Mouse (Mus musculus): Measurements from ENCODE around the gene Hist1h2bf. TPM values are rescaled to one million over a fixed set of nuclear protein-coding genes. Genes with fewer than 3 reads are reported as not detected.
A peak's percentile ranks its signal among the peaks of the same experiment; 100 is the strongest.
"Not testable (repeated sequence)": the region's sequence is repeated elsewhere in the genome, so short reads cannot be mapped to it uniquely, and the experiment has no call there.

The Hist1h2bf gene
- polyA plus RNA-seq (2015; fragmentation: Nextera tagmentation; extraction: Ambion mirVana): 3.3 and 4.5 TPM in 2 replicates

- peak within 1 kb of the TSS; percentile 85 for H3K27ac ChIP-seq
- H3K9me3 ChIP-seq, H3K36me3 ChIP-seq, H3K27me3 ChIP-seq: not testable (repeated sequence)
- WGBS: under 1% methylated on average over 34 of the region's 42 CpGs
- H3K4me2 ChIP-seq (replicated peaks): peak within 1 kb of the TSS; percentile 75
- ATAC-seq: peak; percentile 91
- H3K4me3 ChIP-seq (replicated peaks): peak within 1 kb of the TSS; percentile 46
- peaks cover 45% of the 10 kb centered on the region for H3K4me1 ChIP-seq (replicated peaks)
- peak within 1 kb of the TSS; percentile 59 for H3K9ac ChIP-seq (replicated peaks)
Measured at GRCm38 (mm10) chr13:23573898-23574524, at the start of gene Hist1h2bf, which contains the start of gene Hist1h2ad. Hist1h2bf (minus strand) TSS chr13:23574196. Hist1h2ad (plus strand) TSS chr13:23574381.

- H3K9me3 ChIP-seq: no peaks in the 10 kb centered on the region
- peaks cover 28% of the 10 kb centered on the region for H3K4me1 ChIP-seq (replicated peaks)
- peaks cover 3% of the 10 kb centered on the region; the same call in 1 of the 2 replicates for H3K27me3 ChIP-seq
- peak overlapping the region; percentile 71 for H3K4me3 ChIP-seq (replicated peaks)
- H3K36me3 ChIP-seq: no peaks in the 10 kb centered on the region
- no peak for ATAC-seq
- H3K27ac ChIP-seq: peak overlapping the region; percentile 96
- WGBS: 29% methylated on average over 7 of the region's 7 CpGs
- H3K9ac ChIP-seq (replicated peaks): peak overlapping the region; percentile 89
- peak overlapping the region; percentile 98 for H3K4me2 ChIP-seq (replicated peaks)
Measured at GRCm38 (mm10) chr13:23622861-23623450, 49.0 kb upstream of the Hist1h2bf start.

DNA sequence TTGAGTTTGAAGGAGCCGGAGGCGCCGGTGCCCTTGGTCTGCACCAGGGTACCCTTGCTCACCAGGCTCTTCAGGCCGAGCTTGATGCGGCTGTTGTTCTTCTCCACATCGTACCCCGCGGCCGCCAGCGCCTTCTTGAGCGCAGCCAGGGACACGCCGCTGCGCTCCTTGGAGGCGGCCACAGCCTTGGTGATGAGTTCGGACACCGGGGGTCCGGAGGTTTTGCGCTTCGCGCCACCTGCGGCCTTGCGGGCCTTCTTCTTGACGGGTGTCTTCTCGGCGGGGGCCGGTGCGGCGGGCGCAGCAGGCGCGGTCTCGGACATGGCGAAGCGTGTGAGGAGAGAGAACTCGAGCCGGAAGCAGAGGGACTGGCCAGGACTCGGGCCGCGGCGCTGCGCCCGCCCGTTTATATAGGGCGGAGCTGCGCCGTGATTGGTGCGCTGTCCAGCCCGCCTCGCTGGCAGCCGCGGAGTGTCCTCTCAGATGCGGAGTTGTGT lies 48.2 kb upstream of the Hist1h2bf start, which contains the start of gene Hist1h1e:
Hist1h1e (minus strand) TSS at position 384 of the 497 bp plus-strand sequence.
- Histone ChIP-seq H3K4me3 (replicated peaks) (peak within 1 kb of the TSS; percentile 71), H3K9ac (replicated peaks) (peak within 1 kb of the TSS; percentile 89), H3K27ac (peak within 1 kb of the TSS; percentile 96), H3K4me1 (replicated peaks) (peaks cover 28% of the 10 kb centered on the region), H3K4me2 (replicated peaks) (peak within 1 kb of the TSS; percentile 98)
- H3K9me3 ChIP-seq, H3K27me3 ChIP-seq, H3K36me3 ChIP-seq: not testable (repeated sequence)
- peak; percentile 96 for ATAC-seq
- WGBS: under 1% methylated on average over 53 of the region's 53 CpGs

DNA sequence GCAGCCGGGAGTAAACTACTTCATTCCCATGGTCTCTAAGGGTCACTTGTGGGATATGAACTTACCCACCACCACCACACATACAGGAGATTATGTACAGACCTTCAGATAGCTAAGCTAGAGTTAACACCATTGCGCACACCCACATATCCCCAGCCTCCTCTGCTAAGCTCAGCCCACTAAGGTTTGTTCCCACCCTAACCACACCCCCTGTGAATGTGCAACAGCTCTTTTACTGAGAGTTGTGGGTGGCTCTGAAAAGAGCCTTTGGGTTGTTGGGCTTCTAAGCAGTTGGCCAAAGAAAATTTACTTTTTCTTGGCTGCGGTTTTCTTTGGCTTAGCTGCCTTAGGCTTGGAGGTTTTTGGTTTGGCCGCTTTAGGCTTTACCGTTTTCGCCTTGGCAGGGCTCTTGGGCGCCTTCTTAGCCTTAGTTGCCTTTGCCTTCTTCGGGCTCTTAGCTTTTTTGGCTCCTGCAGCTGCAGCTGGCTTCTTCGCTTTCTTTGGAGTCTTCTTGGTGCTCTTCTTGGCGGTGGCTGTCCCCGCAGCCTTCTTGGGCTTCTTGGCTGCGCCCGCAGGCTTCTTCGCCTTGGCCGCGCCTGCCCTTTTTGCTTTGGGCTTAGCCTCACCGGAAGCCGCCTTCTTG lies 47.7 kb upstream of the Hist1h2bf start:
- peak; percentile 85 for ATAC-seq
- Histone ChIP-seq H3K9ac (replicated peaks) (peak overlapping the region; percentile 89), H3K4me3 (replicated peaks) (peak overlapping the region; percentile 71), H3K9me3 (no peaks in the 10 kb centered on the region), H3K4me2 (replicated peaks) (peak overlapping the region; percentile 98), H3K27me3 (peaks cover 2% of the 10 kb centered on the region; the same call in 1 of the 2 replicates), H3K4me1 (replicated peaks) (peaks cover 28% of the 10 kb centered on the region), H3K36me3 (no peaks in the 10 kb centered on the region), H3K27ac (peak overlapping the region; percentile 96)
- WGBS: under 1% methylated on average over 18 of the region's 18 CpGs

DNA sequence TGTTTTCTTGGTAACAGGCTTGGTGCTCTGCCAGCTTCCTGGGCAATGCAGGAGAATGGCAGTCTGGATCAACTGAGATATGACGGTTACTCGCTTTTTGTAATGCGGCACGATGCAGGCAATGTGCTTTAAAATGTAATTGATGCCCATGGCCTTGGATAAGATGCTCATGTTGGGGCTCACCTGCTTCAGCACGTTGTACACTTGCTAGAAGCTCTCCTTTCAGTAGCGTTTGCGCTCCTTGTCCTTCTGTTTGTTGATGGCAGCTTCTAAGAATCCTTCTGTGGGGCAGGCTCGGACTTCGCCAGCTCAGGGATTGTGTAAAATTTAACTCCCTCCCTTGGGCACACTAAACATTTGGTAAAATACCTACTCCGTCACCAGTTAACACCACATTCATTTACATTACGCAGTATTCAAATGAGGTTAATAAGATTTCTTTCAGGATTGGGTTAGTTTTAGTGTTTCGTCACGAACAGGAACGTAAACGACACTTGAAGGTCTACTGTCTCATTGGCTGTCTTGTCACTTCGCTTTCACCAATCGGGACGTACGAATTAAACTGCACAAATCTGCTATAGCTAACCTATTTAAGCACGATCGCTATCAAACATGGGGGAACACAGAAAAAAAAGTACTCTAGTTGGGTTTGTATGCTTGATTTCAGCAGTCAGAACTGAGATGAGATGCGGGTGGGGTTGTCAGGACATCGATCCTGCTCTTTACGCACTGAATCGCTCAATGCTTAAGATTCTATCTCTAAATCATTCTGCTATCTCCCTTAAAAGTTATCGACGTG lies 46.9 kb upstream of the Hist1h2bf start, which contains the start of gene Hist1h2be:
Hist1h2be (minus strand) TSS at position 392 of the 799 bp plus-strand sequence.
- Histone ChIP-seq H3K9me3 (no peaks in the 10 kb centered on the region), H3K27ac (peak within 1 kb of the TSS; percentile 96), H3K4me2 (replicated peaks) (peak within 1 kb of the TSS; percentile 98), H3K4me3 (replicated peaks) (peak within 1 kb of the TSS; percentile 71), H3K36me3 (no peaks in the 10 kb centered on the region), H3K27me3 (no peaks in the 10 kb centered on the region), H3K4me1 (replicated peaks) (peaks cover 28% of the 10 kb centered on the region), H3K9ac (replicated peaks) (peak within 1 kb of the TSS; percentile 89)
- WGBS: under 1% methylated on average over 27 of the region's 27 CpGs
- ATAC-seq: peak; percentile 87

DNA sequence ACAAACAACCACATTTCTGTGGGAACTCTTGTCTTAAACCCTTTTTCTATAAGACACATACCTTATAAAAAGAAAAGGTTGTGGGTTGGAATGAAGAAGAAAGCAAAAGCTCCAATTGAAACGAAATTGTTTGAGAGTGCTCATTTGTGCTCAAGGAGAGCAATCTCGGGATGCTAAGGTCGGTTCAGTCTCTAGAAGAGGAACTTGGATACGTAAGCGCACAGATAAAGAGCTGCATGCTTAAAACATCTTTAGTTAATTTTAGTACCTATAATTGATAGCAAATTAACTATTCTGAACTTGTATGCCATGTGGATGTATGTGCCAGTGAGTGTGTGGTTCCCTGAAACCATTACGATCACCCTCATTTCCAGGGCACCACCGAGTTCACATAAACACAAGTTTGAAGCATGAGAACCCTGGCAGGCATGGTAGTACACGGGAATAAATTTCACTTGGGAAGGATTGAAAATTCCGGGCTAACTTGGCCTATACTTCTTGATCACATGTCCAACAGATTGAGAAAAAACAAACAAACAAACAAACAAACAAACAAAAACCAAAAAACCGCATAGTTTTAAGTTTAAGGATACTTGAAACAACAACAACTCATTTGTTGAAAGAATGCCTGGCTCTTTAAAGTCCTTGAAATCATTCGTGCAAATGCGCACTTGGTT lies 46.2 kb upstream of the Hist1h2bf start:
- Histone ChIP-seq H3K9me3 (no peaks in the 10 kb centered on the region), H3K27me3 (no peaks in the 10 kb centered on the region), H3K36me3 (no peaks in the 10 kb centered on the region), H3K4me2 (replicated peaks) (peak overlapping the region; percentile 98), H3K9ac (replicated peaks) (peak overlapping the region; percentile 69), H3K4me1 (replicated peaks) (peaks cover 28% of the 10 kb centered on the region), H3K27ac (peak overlapping the region; percentile 96), H3K4me3 (replicated peaks) (peak overlapping the region; percentile 71)
- ATAC-seq: no peak
- 54% methylated on average over 12 of the region's 12 CpGs for WGBS

DNA sequence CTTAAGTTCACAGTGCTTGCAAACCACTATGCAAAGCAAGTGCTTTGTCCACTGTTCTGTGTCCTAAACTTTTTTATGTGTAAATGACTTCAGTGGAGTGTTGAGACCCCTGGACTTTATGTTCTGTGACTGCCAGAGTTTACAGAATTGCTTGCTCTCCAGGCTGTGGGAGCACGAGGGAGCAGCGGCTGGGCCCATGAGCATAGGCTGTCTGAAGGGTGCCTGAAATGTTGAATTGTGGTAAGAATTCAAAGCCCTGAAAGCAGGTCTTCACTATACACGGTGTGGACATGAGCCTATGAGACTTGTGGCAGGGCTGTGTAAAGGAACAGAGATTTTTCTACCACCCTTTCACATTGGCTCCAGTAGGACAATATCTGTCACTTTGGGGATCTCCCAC lies 37.6 kb upstream of the Hist1h2bf start:
- ATAC-seq: no peak
- Histone ChIP-seq H3K36me3 (no peaks in the 10 kb centered on the region), H3K27ac (no peak overlapping the region)

GRCm38 (mm10) chr13:23610393-23610792 lies 36.4 kb upstream of the Hist1h2bf start:
- H3K4me3 ChIP-seq (replicated peaks): no peak overlapping the region
- H3K4me1 ChIP-seq (replicated peaks): no peaks in the 10 kb centered on the region
- WGBS: 56% methylated on average over 2 of the region's 2 CpGs
- H3K9ac ChIP-seq (replicated peaks): no peak overlapping the region
- no peaks in the 10 kb centered on the region for H3K9me3 ChIP-seq
- H3K4me2 ChIP-seq (replicated peaks): no peak overlapping the region
- no peak overlapping the region for H3K27ac ChIP-seq
- no peaks in the 10 kb centered on the region for H3K27me3 ChIP-seq
- H3K36me3 ChIP-seq: no peaks in the 10 kb centered on the region
- no peak for ATAC-seq

More for the DNA sequence above, 37.6 kb upstream of the Hist1h2bf start:
- Histone ChIP-seq H3K27me3 (no peaks in the 10 kb centered on the region), H3K4me3 (replicated peaks) (no peak overlapping the region), H3K4me1 (replicated peaks) (no peaks in the 10 kb centered on the region), H3K9ac (replicated peaks) (no peak overlapping the region), H3K9me3 (no peaks in the 10 kb centered on the region), H3K4me2 (replicated peaks) (no peak overlapping the region)
- 92% methylated on average over 3 of the region's 3 CpGs for WGBS

DNA sequence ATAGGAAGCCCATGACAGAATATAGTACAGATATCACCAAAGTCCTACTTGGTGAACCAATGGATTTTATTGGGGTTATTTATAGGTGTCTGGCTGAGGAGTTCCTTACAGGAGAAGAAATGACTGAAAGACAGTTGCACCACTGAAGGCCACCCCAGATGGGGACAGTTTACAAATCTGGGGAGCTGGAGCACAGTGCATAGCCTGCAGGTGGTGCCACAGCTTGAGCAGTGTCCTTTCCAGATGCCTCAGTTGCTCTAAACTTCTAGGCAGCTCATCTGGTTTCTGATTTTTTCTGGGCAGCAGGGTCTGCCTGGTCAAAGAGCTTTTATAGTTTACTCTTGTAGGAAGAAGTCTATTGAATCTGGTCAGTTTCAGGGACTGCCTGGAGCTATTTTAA lies 35.8 kb upstream of the Hist1h2bf start:
- Histone ChIP-seq H3K27me3 (no peaks in the 10 kb centered on the region), H3K4me3 (replicated peaks) (no peak overlapping the region), H3K36me3 (no peaks in the 10 kb centered on the region), H3K4me2 (replicated peaks) (no peak overlapping the region), H3K27ac (no peak overlapping the region), H3K9me3 (no peaks in the 10 kb centered on the region), H3K4me1 (replicated peaks) (no peaks in the 10 kb centered on the region), H3K9ac (replicated peaks) (no peak overlapping the region)
- no peak for ATAC-seq

DNA sequence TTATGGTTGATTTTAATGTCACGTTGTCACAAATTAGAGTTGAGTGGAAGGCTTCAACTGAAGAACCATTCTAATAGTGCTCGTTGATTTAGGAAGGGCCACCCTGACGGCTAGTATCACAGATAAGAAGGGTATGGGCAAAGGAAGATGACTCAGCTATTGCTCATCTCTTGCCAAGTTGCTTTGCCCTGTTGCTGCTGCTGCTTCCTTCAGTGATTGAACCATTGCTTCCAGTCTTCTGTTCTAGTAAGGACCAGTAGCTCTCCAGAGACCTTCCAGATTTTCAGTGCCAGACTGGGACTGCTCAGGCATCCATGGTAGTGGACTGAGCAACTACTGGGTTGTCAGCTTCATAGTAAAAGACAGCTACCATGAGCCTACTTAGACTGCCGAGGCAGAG lies 35.2 kb upstream of the Hist1h2bf start:
- Histone ChIP-seq H3K36me3 (no peaks in the 10 kb centered on the region), H3K4me3 (replicated peaks) (no peak overlapping the region), H3K27me3 (no peaks in the 10 kb centered on the region), H3K4me2 (replicated peaks) (no peak overlapping the region), H3K27ac (no peak overlapping the region), H3K9me3 (no peaks in the 10 kb centered on the region), H3K4me1 (replicated peaks) (no peaks in the 10 kb centered on the region), H3K9ac (replicated peaks) (no peak overlapping the region)
- ATAC-seq: no peak
- WGBS: 87% methylated on average over 4 of the region's 4 CpGs

DNA sequence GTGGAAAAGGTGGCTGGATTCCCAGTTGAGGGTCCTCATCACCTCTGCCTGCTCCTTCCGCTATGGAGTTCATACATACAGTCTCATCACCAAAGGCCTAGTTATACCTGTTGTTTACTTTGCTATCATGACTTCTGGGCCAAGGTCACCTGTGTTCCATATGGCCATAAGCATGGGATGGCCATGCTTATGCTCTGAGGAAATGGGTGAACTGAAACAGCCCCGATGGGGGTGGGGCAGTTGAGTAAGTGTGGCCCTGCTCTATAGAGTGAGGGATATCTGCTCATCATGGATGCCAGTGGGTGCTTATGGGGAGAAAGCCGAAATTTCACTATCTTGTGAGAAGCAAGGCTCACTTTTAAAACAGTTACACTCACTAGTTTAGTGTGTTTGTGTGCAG lies 31.1 kb upstream of the Hist1h2bf start:
- H3K27me3 ChIP-seq: no peaks in the 10 kb centered on the region
- WGBS: 96% methylated on average over 3 of the region's 3 CpGs
- no peaks in the 10 kb centered on the region for H3K9me3 ChIP-seq
- H3K36me3 ChIP-seq: no peaks in the 10 kb centered on the region
- no peaks in the 10 kb centered on the region for H3K4me1 ChIP-seq (replicated peaks)
- H3K4me2 ChIP-seq (replicated peaks): no peak overlapping the region
- no peak overlapping the region for H3K9ac ChIP-seq (replicated peaks)
- no peak overlapping the region for H3K4me3 ChIP-seq (replicated peaks)
- no peak overlapping the region for H3K27ac ChIP-seq
- no peak for ATAC-seq

Measured in midbrain, embryonic 13.5 days (tissue).